Comparison of ENCODE assay signal across 11 mouse cellular contexts in genomic region chr15:80202111-80202775, GRCm38 (mm10). TPM values are rescaled to one million over a fixed set of nuclear protein-coding genes. Genes with fewer than 3 reads are reported as not detected.
A peak's percentile ranks its signal among the peaks of the same experiment; 100 is the strongest.
DNase-seq lines count a peak whose midpoint lies in the region.
"Had no signal": no experiment of that assay in that cellular context is flagged by ENCODE, and none has a peak within 500 bp of the region (broad histone marks: within the 10 kb centered on the region; RNA-seq: fewer than 3 reads in every experiment).

No protein-coding gene starts in this region.

- DNase-seq in frontal cortex, postnatal 36 days (ENCODE audit: low spot score in 2 of 2): peak; percentile 40 to 70
- no peak for DNase-seq in frontal cortex, postnatal 10 days (ENCODE audit: low spot score in 2 of 2)
- DNase-seq in right cerebral cortex, adult 18-20 months: peak; percentile 71
- no peak for DNase-seq in right cerebral cortex, postnatal 4 days
- DNase-seq in layer of hippocampus, postnatal 14 days (ENCODE audit: low spot score in 2 of 2): peak; percentile 53 to 81
- no peak for DNase-seq in adrenal gland, postnatal 4 days (ENCODE audit: low spot score in 2 of 2)
- DNase-seq in lung, postnatal 14 days: no peak
- DNase-seq in cerebellum, adult 9-11 months: no peak
- DNase-seq: gastrocnemius, postnatal 36 days; liver, embryonic 13.5 days had no signal

RNA-seq across cellular contexts. Expression of gene Mgat3, which starts 28.7 kb away (rescaled TPM):
- total RNA-seq in layer of hippocampus, postnatal 14 days (2021): 100 to 1,000 TPM; 103 to 106 TPM
- total RNA-seq in adrenal gland, postnatal 4 days (2021): 10 to 100 TPM; 12.4 to 15.4 TPM
- total RNA-seq: MEL had no signal

RNA-seq across cellular contexts. Expression of gene Mief1, which starts 31.6 kb away (rescaled TPM):
- 10 to 100 TPM; 35.4 to 36.2 TPM for total RNA-seq in layer of hippocampus, postnatal 14 days (2021)
- 10 to 100 TPM; 41.9 to 46.6 TPM for total RNA-seq in adrenal gland, postnatal 4 days (2021)

RNA-seq across cellular contexts. Expression of gene AC140267.1, which starts 33.4 kb away (rescaled TPM):
- total RNA-seq in layer of hippocampus, postnatal 14 days (2021): 10 to 100 TPM; 11.0 to 22.8 TPM
- total RNA-seq in adrenal gland, postnatal 4 days (2021): 1 to 10 TPM; 7.3 to 8.9 TPM
- total RNA-seq: MEL had no signal

RNA-seq across cellular contexts. Expression of gene Atf4, which starts 52.7 kb away (rescaled TPM):
- 10 to 100 TPM; 96.2 to 96.4 TPM for total RNA-seq in layer of hippocampus, postnatal 14 days (2021)
- total RNA-seq in adrenal gland, postnatal 4 days (2021): 100 to 1,000 TPM; 145 to 157 TPM

Comparison
In these comparisons a context has a peak if more than half of its experiments do, and no peak if none do; other contexts are left out.
1. DNase-seq: peak in frontal cortex, postnatal 36 days (2 of 2), right cerebral cortex, adult 18-20 months (single experiment) and layer of hippocampus, postnatal 14 days (2 of 2); none in frontal cortex, postnatal 10 days (0 of 2), right cerebral cortex, postnatal 4 days (single experiment), adrenal gland, postnatal 4 days (0 of 2), lung, postnatal 14 days (single experiment) and cerebellum, adult 9-11 months (single experiment).
2. RNA of gene Mgat3, which starts 28.7 kb away (total RNA-seq): 103 to 106 TPM in layer of hippocampus, postnatal 14 days; 12.4 to 15.4 TPM in adrenal gland, postnatal 4 days; every median in the first group is over 4 times any median in the second.